Mouse (Mus musculus) cortical plate, adult 2 months (tissue): ENCODE measurements around the gene Moxd1.

Experiments
- CTCF ChIP-seq: fragments of 200-500 bp; IDR thresholded peaks from 2 replicates; pipeline ENCODE4 v1.5.1; 2011; ENCODE audit warnings: mild to moderate bottlenecking, control low read depth, low read length; ENCODE audit not compliant: insufficient read depth; ENCODE audit errors: extremely low read depth
- POLR2A ChIP-seq: fragments of 200-500 bp; IDR thresholded peaks from 2 replicates; pipeline ENCODE4 v1.6.1; 2011; ENCODE audit warnings: mild to moderate bottlenecking, low read length, control low read depth; ENCODE audit not compliant: insufficient read depth; ENCODE audit errors: extremely low read depth

- TF ChIP-seq CTCF = no peak
- TF ChIP-seq POLR2A = no peak
Measured at GRCm38 (mm10) chr10:24258150-24258549, 34.8 kb downstream of the Moxd1 start.
